Mouse (Mus musculus): ENCODE results near the gene Rdh1.
A peak's percentile ranks its signal among the peaks of the same experiment; 100 is the strongest.
"Not testable (repeated sequence)": the region's sequence is repeated elsewhere in the genome, so short reads cannot be mapped to it uniquely, and the experiment has no call there.

The Rdh1 gene

GRCm38 (mm10) chr10:127748847-127749612, 10.5 kb upstream of the Rdh1 start:
- DNase-seq (ENCODE audit: low spot score): peak; percentile 64

GRCm38 (mm10) chr10:127750136-127750777, 9.3 kb upstream of the Rdh1 start:
- peak; percentile 38 for DNase-seq (ENCODE audit: low spot score)

- no peak for DNase-seq (ENCODE audit: low spot score)
These were observed 8.0 kb upstream of the Rdh1 start, which contains the start of gene Gpr182 for GRCm38 (mm10) chr10:127751548-127751947. TSS of gene Gpr182 (minus strand) at chr10:127751732.

- peak; percentile 64 for DNase-seq (ENCODE audit: low spot score)
These were observed 4.9 kb upstream of the Rdh1 start for GRCm38 (mm10) chr10:127754566-127755166.

- no peak for DNase-seq (ENCODE audit: low spot score)
These were observed 4.3 kb upstream of the Rdh1 start for GRCm38 (mm10) chr10:127755246-127755645.

- peak; percentile 45 for DNase-seq (ENCODE audit: low spot score)
These were observed 3.6 kb upstream of the Rdh1 start for GRCm38 (mm10) chr10:127755770-127756468.

GRCm38 (mm10) chr10:127762926-127763325, 3.4 kb downstream of the Rdh1 start:
- peak; percentile 22 for DNase-seq (ENCODE audit: low spot score)

GRCm38 (mm10) chr10:127763914-127764680, 4.6 kb downstream of the Rdh1 start:
- DNase-seq (ENCODE audit: low spot score): peak; percentile 33

- peak; percentile 37 for DNase-seq (ENCODE audit: low spot score)
These were observed 7.0 kb downstream of the Rdh1 start for GRCm38 (mm10) chr10:127766564-127766963.

GRCm38 (mm10) chr10:127776011-127776410, 16.5 kb downstream of the Rdh1 start, which contains the start of gene Rdh9:
TSS of gene Rdh9 (plus strand) at chr10:127776386.
- no peak for DNase-seq (ENCODE audit: low spot score)

- not testable (repeated sequence) for DNase-seq (ENCODE audit: low spot score)
These were observed 22.8 kb downstream of the Rdh1 start for GRCm38 (mm10) chr10:127782321-127782720.

GRCm38 (mm10) chr10:127785411-127785810, 25.9 kb downstream of the Rdh1 start:
- DNase-seq (ENCODE audit: low spot score): not testable (repeated sequence)

- no peak for DNase-seq (ENCODE audit: low spot score)
These were observed 39.8 kb downstream of the Rdh1 start for GRCm38 (mm10) chr10:127799295-127799694.

GRCm38 (mm10) chr10:127800891-127801290, 41.4 kb downstream of the Rdh1 start, which contains the start of gene Rdh16:
TSS of gene Rdh16 (plus strand) at chr10:127801152.
- DNase-seq (ENCODE audit: low spot score): no peak

GRCm38 (mm10) chr10:127801612-127802011, 42.1 kb downstream of the Rdh1 start:
- no peak for DNase-seq (ENCODE audit: low spot score)

- DNase-seq (ENCODE audit: low spot score): no peak
These were observed 42.7 kb downstream of the Rdh1 start for GRCm38 (mm10) chr10:127802236-127802635.

GRCm38 (mm10) chr10:127804416-127804815, 44.9 kb downstream of the Rdh1 start:
- DNase-seq (ENCODE audit: low spot score): no peak

- no peak for DNase-seq (ENCODE audit: low spot score)
These were observed 56.4 kb downstream of the Rdh1 start for GRCm38 (mm10) chr10:127815888-127816287.

- DNase-seq (ENCODE audit: low spot score): not testable (repeated sequence)
These were observed 57.9 kb downstream of the Rdh1 start for GRCm38 (mm10) chr10:127817268-127817910.
